ENCODE assay signal across 8 mouse cellular contexts in the genomic region with DNA sequence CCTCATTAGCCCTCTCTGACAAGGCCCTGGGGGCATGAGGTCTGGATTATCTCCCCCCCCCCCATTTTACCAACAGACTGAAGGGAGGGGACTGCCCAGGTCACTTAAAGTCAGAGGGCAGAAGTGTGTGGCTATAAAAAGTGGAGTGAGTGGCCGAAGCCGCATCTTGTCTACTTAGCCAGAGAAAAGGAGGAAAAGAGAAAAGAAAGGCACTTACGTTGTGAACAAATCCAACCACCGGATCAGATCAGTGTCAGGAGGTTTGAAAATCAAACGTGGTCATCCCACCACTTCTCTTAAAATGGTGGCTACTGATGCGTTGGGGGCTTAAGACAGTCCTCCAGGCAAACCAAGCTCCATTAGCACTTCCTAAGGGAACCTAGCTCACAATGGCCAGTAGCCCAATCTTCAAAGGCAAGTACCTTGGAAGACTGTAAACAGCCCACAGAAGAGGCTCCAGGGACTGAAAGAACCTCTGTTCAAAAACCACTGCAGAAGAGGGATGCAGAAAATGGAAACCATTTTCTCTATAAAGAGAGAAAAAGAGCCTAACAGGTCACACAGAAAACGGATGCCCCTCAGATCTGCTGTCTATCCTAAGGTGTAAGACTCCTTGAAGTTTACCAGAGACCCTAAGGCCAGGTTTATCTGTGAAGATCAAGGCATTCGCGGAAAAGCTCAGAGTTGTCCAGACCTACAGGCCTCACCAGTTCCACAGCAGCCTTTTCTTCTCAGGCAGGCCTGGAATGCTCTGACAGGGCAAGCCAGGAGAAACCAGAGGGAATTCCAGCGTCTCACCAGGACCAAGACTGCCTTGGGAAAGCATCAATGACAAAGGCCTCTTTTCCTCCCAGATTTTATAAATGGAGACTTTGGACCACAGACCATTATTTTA. TPM values are rescaled to one million over a fixed set of nuclear protein-coding genes. Genes with fewer than 3 reads are reported as not detected.
A peak's percentile ranks its signal among the peaks of the same experiment; 100 is the strongest.
DNase-seq lines count a peak whose midpoint lies in the region; ATAC-seq and TF ChIP-seq lines count a peak whose summit lies in the region.

No protein-coding gene starts in this region.

- H3K27me3 ChIP-seq in cerebellum, adult 2 months (ENCODE audit: control insufficient read depth, insufficient read depth, low read length): no peaks in the 10 kb centered on the region
- no peaks in the 10 kb centered on the region for H3K27me3 ChIP-seq in limb, embryonic 12.5 days
- no peaks in the 10 kb centered on the region for H3K27me3 ChIP-seq in stomach, embryonic 15.5 days (replicated peaks)

- no peak for TF ChIP-seq CTCF in cerebellum, adult 2 months (IDR thresholded peaks at IDR 0.05; ENCODE audit: borderline replicate concordance, insufficient read depth, low read depth, low read length)

- 34% methylated on average over 10 of the region's 10 CpGs for WGBS in cerebellum, adult 2 months
- 5% methylated on average over 10 of the region's 10 CpGs for WGBS in limb, embryonic 12.5 days
- 13% methylated on average over 10 of the region's 10 CpGs for WGBS in stomach, embryonic 15.5 days

- no peaks in the 10 kb centered on the region for H3K9me3 ChIP-seq in limb, embryonic 12.5 days
- no peaks in the 10 kb centered on the region for H3K9me3 ChIP-seq in stomach, embryonic 15.5 days

- peaks cover 11% of the 10 kb centered on the region for H3K4me1 ChIP-seq in cerebellum, adult 2 months (ENCODE audit: control insufficient read depth, insufficient read depth, low read length)
- H3K4me1 ChIP-seq in limb, embryonic 12.5 days (replicated peaks): peaks cover 26% of the 10 kb centered on the region
- H3K4me1 ChIP-seq in stomach, embryonic 15.5 days: peaks cover 25% of the 10 kb centered on the region

- no peak for ATAC-seq in limb, embryonic 12.5 days (ENCODE audit: insufficient number of reproducible peaks, insufficient read depth, low FRiP score, low TSS enrichment, low read depth)
- ATAC-seq in stomach, embryonic 15.5 days (ENCODE audit: insufficient read depth, low FRiP score, low read depth): no peak
- ATAC-seq in erythroid progenitor cell, adult 5-6 weeks (replicated peaks; ENCODE audit: low FRiP score, poor library complexity, severe bottlenecking): no peak

- no peak for TF ChIP-seq POLR2A in cerebellum, adult 2 months (IDR thresholded peaks at IDR 0.05; ENCODE audit: borderline replicate concordance, insufficient read depth, low read length)

- H3K36me3 ChIP-seq in limb, embryonic 12.5 days: no peaks in the 10 kb centered on the region
- no peaks in the 10 kb centered on the region for H3K36me3 ChIP-seq in stomach, embryonic 15.5 days

- no peak for DNase-seq in cerebellum, adult 2 months
- DNase-seq in cerebellum, postnatal 36 days: no peak
- DNase-seq in thymus, postnatal 25 days: peak; percentile 24
- DNase-seq in thymus, postnatal 0 days (ENCODE audit: low spot score): no peak
- no peak for DNase-seq in left cerebral cortex, adult 18-20 months (ENCODE audit: low spot score in 2 of 2)

- peak overlapping the region; percentile 91 for H3K4me2 ChIP-seq in limb, embryonic 12.5 days
- H3K4me2 ChIP-seq in stomach, embryonic 15.5 days: peak overlapping the region; percentile 93

- H3K4me3 ChIP-seq in cerebellum, adult 2 months (replicated peaks; ENCODE audit: insufficient read depth, low read depth, low read length): peak overlapping the region; percentile 30
- peak overlapping the region; percentile 100 for H3K4me3 ChIP-seq in limb, embryonic 12.5 days (replicated peaks)
- H3K4me3 ChIP-seq in stomach, embryonic 15.5 days (replicated peaks): peak overlapping the region; percentile 98

- peak overlapping the region; percentile 100 for H3K9ac ChIP-seq in limb, embryonic 12.5 days (replicated peaks)
- peak overlapping the region; percentile 76 for H3K9ac ChIP-seq in stomach, embryonic 15.5 days

- peak overlapping the region; percentile 50 for H3K27ac ChIP-seq in cerebellum, adult 2 months (ENCODE audit: insufficient read depth, low read length)
- peak overlapping the region; percentile 100 for H3K27ac ChIP-seq in limb, embryonic 12.5 days
- H3K27ac ChIP-seq in stomach, embryonic 15.5 days: peak overlapping the region; percentile 100

RNA-seq across cellular contexts. Expression of gene Arid1a, which starts 1.5 kb away (rescaled TPM):
- polyA plus RNA-seq in cerebellum, adult 2 months (2012; rRNA removed): 49.4 and 52.2 TPM in 2 replicates
- 25.3 and 36.5 TPM in 2 replicates for polyA plus RNA-seq in thymus, postnatal 0 days (2015; fragmentation: Nextera tagmentation; extraction: Ambion mirVana)
- polyA plus RNA-seq in limb, embryonic 12.5 days (2016; fragmentation: Nextera tagmentation; extraction: Ambion mirVana): 39.6 and 41.6 TPM in 2 replicates
- polyA plus RNA-seq in stomach, embryonic 15.5 days (2015; fragmentation: Nextera tagmentation; extraction: Ambion mirVana): 27.0 and 29.2 TPM in 2 replicates
- 10 to 100 TPM; 83.3 to 86.2 TPM for total RNA-seq in left cerebral cortex, adult 18-20 months (2021)
- 65.8 and 102 TPM in 2 replicates for total RNA-seq in erythroid progenitor cell, adult 5-6 weeks (2015; ENCODE audit: low replicate concordance)
- total RNA-seq in erythroid progenitor cell, adult 5-6 weeks (2017; ENCODE audit: low replicate concordance): 42.9 and 69.1 TPM in 2 replicates

Comparison
In these comparisons a context has a peak if more than half of its experiments do, and no peak if none do; other contexts are left out.
1. H3K27ac ChIP-seq: peak in every context shown above with its lines; median percentile 100 in limb, embryonic 12.5 days; 100 in stomach, embryonic 15.5 days; 50 in cerebellum, adult 2 months.
2. H3K4me3 ChIP-seq: peak in every context shown above with its lines; median percentile 100 in limb, embryonic 12.5 days; 98 in stomach, embryonic 15.5 days; 30 in cerebellum, adult 2 months.